Mouse (Mus musculus) kidney, embryonic 16.5 days (tissue): ENCODE results near the gene Trip10. TPM values are rescaled to one million over a fixed set of nuclear protein-coding genes. Genes with fewer than 3 reads are reported as not detected.

ENCODE experiments used
- ATAC-seq: fragments of 200-750 bp; cut with Nextera tagmentation; 2 replicates; pipeline ENCODE4 v1.8.0; 2017; ENCODE audit warnings: moderate TSS enrichment; ENCODE audit not compliant: low FRiP score, low TSS enrichment
- H3K27ac ChIP-seq: fragments of 300-500 bp; sonication (generic); 2 replicates; pipeline ENCODE4 v1.5.1; 2014; ENCODE audit warnings: low read length
- H3K27me3 ChIP-seq: fragments of 300-500 bp; sonication (generic); 2 replicates; pipeline ENCODE4 v1.6.1; 2014; ENCODE audit warnings: low read length, control low read depth, mixed read lengths; ENCODE audit not compliant: insufficient read depth
- H3K36me3 ChIP-seq: fragments of 300-500 bp; sonication (generic); 2 replicates; pipeline ENCODE4 v1.6.1; 2014; ENCODE audit warnings: low read length, control low read depth, mixed read lengths; ENCODE audit not compliant: insufficient read depth
- H3K4me1 ChIP-seq: fragments of 300-500 bp; sonication (generic); 2 replicates; pipeline ENCODE4 v1.6.1; 2014; ENCODE audit warnings: low read length, control low read depth, mixed read lengths; ENCODE audit not compliant: insufficient read depth
- H3K4me2 ChIP-seq: fragments of 300-500 bp; sonication (generic); replicated peaks from 2 replicates; pipeline ENCODE4 v1.6.1; 2014; ENCODE audit warnings: low read depth, low read length
- H3K4me3 ChIP-seq: fragments of 300-500 bp; sonication (generic); 2 replicates; pipeline ENCODE4 v1.5.1; 2014; ENCODE audit warnings: mild to moderate bottlenecking, low read length
- H3K9ac ChIP-seq: fragments of 300-500 bp; sonication (generic); replicated peaks from 2 replicates; pipeline ENCODE4 v1.6.1; 2014; ENCODE audit warnings: low read length
- H3K9me3 ChIP-seq: fragments of 300-500 bp; sonication (generic); 2 replicates; pipeline ENCODE4 v1.6.1; 2016; ENCODE audit warnings: low read length, control low read depth
- WGBS: fragments of 180-500 bp; shearing (Covaris S2); extraction: QIAGEN DNeasy Blood & Tissue Kit; methylation state at CpG from one replicate; pipeline ENCODE4 v1.1.7; 2014; 5-methylcytosine and 5-hydroxymethylcytosine counted together
- polyA plus RNA-seq: library from polyadenylated mRNA; unstranded; fragments of >200 nt; fragmentation: Nextera tagmentation; extraction: Ambion mirVana; gene quantifications from 2 replicates; pipeline ENCODE4 v1.2.1, GENCODE M21; 2015

The Trip10 gene
- polyA plus RNA-seq, 1 experiment from 2014 or later = 52.6 TPM

GRCm38 (mm10) chr17:57221911-57222310, 27.3 kb upstream of the Trip10 start:
- Histone ChIP-seq H3K4me2 (no peak overlapping the region), H3K9me3 (no peaks in the 10 kb centered on the region), H3K36me3 (no peaks in the 10 kb centered on the region), H3K9ac (no peak overlapping the region), H3K27ac (no peak overlapping the region), H3K4me3 (no peak overlapping the region), H3K27me3 (peaks cover 6% of the 10 kb centered on the region; the same call in 1 of the 2 replicates), H3K4me1 (no peaks in the 10 kb centered on the region)
- ATAC-seq = no peak
- 59% methylated on average over 4 of the region's 4 CpGs for WGBS

GRCm38 (mm10) chr17:57223313-57223712, 25.9 kb upstream of the Trip10 start:
- Histone ChIP-seq H3K36me3 (no peaks in the 10 kb centered on the region), H3K27ac (no peak overlapping the region), H3K4me1 (no peaks in the 10 kb centered on the region), H3K9me3 (no peaks in the 10 kb centered on the region), H3K4me2 (no peak overlapping the region), H3K9ac (no peak overlapping the region), H3K4me3 (no peak overlapping the region), H3K27me3 (peaks cover 6% of the 10 kb centered on the region; the same call in 1 of the 2 replicates)
- ATAC-seq = no peak
- WGBS = 47% methylated on average over 9 of the region's 9 CpGs

GRCm38 (mm10) chr17:57227468-57227867, 21.8 kb upstream of the Trip10 start:
- Histone ChIP-seq H3K27ac (no peak overlapping the region), H3K4me3 (no peak overlapping the region), H3K4me1 (0 out of 2 replicates have a peak, but pooled peaks cover 5% of the 10 kb centered on the region), H3K4me2 (no peak overlapping the region), H3K9ac (no peak overlapping the region), H3K9me3 (no peaks in the 10 kb centered on the region), H3K27me3 (peaks cover 6% of the 10 kb centered on the region; the same call in 1 of the 2 replicates), H3K36me3 (no peaks in the 10 kb centered on the region)
- ATAC-seq = no peak
- 93% methylated on average over 2 of the region's 2 CpGs for WGBS

GRCm38 (mm10) chr17:57228014-57228413, 21.2 kb upstream of the Trip10 start, which contains the start of gene C3:
Gene C3 (minus strand): TSS chr17:57228136.
- Histone ChIP-seq H3K9ac (no peak within 1 kb of the TSS), H3K9me3 (no peaks in the 10 kb centered on the region), H3K4me3 (no peak within 1 kb of the TSS), H3K4me2 (no peak within 1 kb of the TSS), H3K27me3 (peaks cover 6% of the 10 kb centered on the region; the same call in 1 of the 2 replicates), H3K4me1 (0 out of 2 replicates have a peak, but pooled peaks cover 5% of the 10 kb centered on the region), H3K27ac (no peak within 1 kb of the TSS), H3K36me3 (no peaks in the 10 kb centered on the region)
- no peak for ATAC-seq
- WGBS = 83% methylated on average over 3 of the region's 3 CpGs

GRCm38 (mm10) chr17:57228873-57229272, 20.4 kb upstream of the Trip10 start:
- no peaks in the 10 kb centered on the region for H3K36me3 ChIP-seq
- H3K4me3 ChIP-seq = no peak overlapping the region
- no peak overlapping the region for H3K9ac ChIP-seq
- no peak overlapping the region for H3K4me2 ChIP-seq
- WGBS = 82% methylated on average over 3 of the region's 3 CpGs
- no peak for ATAC-seq
- H3K27me3 ChIP-seq = peaks cover 6% of the 10 kb centered on the region; the same call in 1 of the 2 replicates
- H3K27ac ChIP-seq = no peak overlapping the region
- 0 out of 2 replicates have a peak, but pooled peaks cover 5% of the 10 kb centered on the region for H3K4me1 ChIP-seq
- no peaks in the 10 kb centered on the region for H3K9me3 ChIP-seq

GRCm38 (mm10) chr17:57229851-57230727, 19.2 kb upstream of the Trip10 start:
- no peak for ATAC-seq
- 76% methylated on average over 15 of the region's 15 CpGs for WGBS
- Histone ChIP-seq H3K27me3 (peaks cover 3% of the 10 kb centered on the region; the same call in 1 of the 2 replicates), H3K4me3 (no peak overlapping the region), H3K4me1 (0 out of 2 replicates have a peak, but pooled peaks cover 5% of the 10 kb centered on the region), H3K9me3 (no peaks in the 10 kb centered on the region), H3K36me3 (peaks cover 9% of the 10 kb centered on the region), H3K9ac (no peak overlapping the region), H3K4me2 (no peak overlapping the region), H3K27ac (no peak overlapping the region)

- H3K36me3 ChIP-seq = peaks cover 14% of the 10 kb centered on the region
- H3K9me3 ChIP-seq = no peaks in the 10 kb centered on the region
- no peak overlapping the region for H3K27ac ChIP-seq
- H3K4me3 ChIP-seq = no peak overlapping the region
- H3K9ac ChIP-seq = no peak overlapping the region
- H3K4me1 ChIP-seq = 0 out of 2 replicates have a peak, but pooled peaks cover 5% of the 10 kb centered on the region
- H3K27me3 ChIP-seq = no peaks in the 10 kb centered on the region
- WGBS = 59% methylated on average over 6 of the region's 6 CpGs
- no peak for ATAC-seq
- no peak overlapping the region for H3K4me2 ChIP-seq
Observed at GRCm38 (mm10) chr17:57230728-57231125, 18.5 kb upstream of the Trip10 start.

GRCm38 (mm10) chr17:57231321-57231771, 17.9 kb upstream of the Trip10 start:
- H3K9me3 ChIP-seq = no peaks in the 10 kb centered on the region
- H3K4me1 ChIP-seq = 0 out of 2 replicates have a peak, but pooled peaks cover 5% of the 10 kb centered on the region
- H3K27ac ChIP-seq = no peak overlapping the region
- ATAC-seq = no peak
- H3K4me3 ChIP-seq = no peak overlapping the region
- no peak overlapping the region for H3K9ac ChIP-seq
- H3K27me3 ChIP-seq = no peaks in the 10 kb centered on the region
- H3K36me3 ChIP-seq = peaks cover 20% of the 10 kb centered on the region
- no peak overlapping the region for H3K4me2 ChIP-seq

- no peak overlapping the region for H3K4me3 ChIP-seq
- H3K36me3 ChIP-seq = peaks cover 29% of the 10 kb centered on the region
- no peak for ATAC-seq
- no peak overlapping the region for H3K9ac ChIP-seq
- 93% methylated on average over 1 of the region's 1 CpGs for WGBS
- no peaks in the 10 kb centered on the region for H3K9me3 ChIP-seq
- no peaks in the 10 kb centered on the region for H3K27me3 ChIP-seq
- 0 out of 2 replicates have a peak, but pooled peaks cover 5% of the 10 kb centered on the region for H3K4me1 ChIP-seq
- H3K4me2 ChIP-seq = no peak overlapping the region
- H3K27ac ChIP-seq = no peak overlapping the region
Observed at GRCm38 (mm10) chr17:57232200-57232599, 17.1 kb upstream of the Trip10 start.

GRCm38 (mm10) chr17:57233038-57233437, 16.2 kb upstream of the Trip10 start:
- Histone ChIP-seq H3K9me3 (no peaks in the 10 kb centered on the region), H3K4me3 (peak overlapping the region; percentile 24; the same call in 1 of the 2 replicates), H3K9ac (no peak overlapping the region), H3K4me2 (0 out of 2 replicates have a peak overlapping the region, but pooled peaks have one; percentile 7), H3K27ac (peak overlapping the region; percentile 72), H3K36me3 (peaks cover 37% of the 10 kb centered on the region), H3K4me1 (0 out of 2 replicates have a peak, but pooled peaks cover 5% of the 10 kb centered on the region), H3K27me3 (no peaks in the 10 kb centered on the region)
- ATAC-seq = peak; percentile 88
- 40% methylated on average over 7 of the region's 7 CpGs for whole genome bisulfite sequencing
